Mouse (Mus musculus) fibroblast of lung, adult 2 months (primary cell): ENCODE measurements around the gene Ptprd.

ENCODE experiments used
- DNase-seq: peaks from one replicate; pipeline ENCODE4 v3.0.0-alpha.2; 2011; ENCODE audit warnings: low read depth

The Ptprd gene

DNA sequence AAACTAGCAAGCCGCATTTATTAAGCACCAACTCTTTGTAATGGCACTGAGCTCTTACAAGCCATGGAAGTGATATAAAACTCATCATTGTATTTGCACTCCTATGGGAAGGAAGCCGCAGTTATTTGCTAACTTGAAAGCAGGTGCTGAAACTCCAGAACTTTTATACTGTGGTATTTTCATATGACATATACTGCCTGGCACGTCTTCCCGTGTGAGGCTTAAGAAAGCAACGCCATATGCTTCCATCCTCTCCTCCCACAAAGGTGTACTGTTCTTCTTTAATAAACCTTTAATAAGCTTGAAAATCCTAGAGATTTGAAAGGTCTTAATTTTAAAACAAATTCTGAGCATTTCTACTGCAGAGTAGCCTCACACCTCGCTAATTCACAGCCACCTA, 1595.1 kb downstream of the Ptprd start:
- no peak for DNase-seq

DNA sequence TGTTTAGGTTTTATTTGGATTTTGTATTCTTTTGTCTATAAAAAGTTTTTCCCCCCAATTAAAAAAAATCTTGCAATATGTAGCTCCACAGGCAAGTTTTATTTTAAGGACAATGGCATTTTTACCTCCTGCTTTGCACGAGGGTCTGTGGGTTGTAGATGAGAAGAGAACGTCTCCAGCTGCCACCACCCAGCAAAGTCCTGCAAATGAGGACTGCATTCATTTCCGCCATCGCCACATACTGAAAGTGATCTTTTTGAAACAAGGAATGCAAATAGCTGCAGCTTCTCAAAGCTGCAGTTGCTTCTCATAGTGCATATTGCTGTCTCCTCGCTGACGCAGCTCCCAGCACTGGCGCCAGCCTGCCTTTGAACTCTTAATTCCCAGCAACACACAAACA, 1603.5 kb downstream of the Ptprd start:
- no peak for DNase-seq

DNA sequence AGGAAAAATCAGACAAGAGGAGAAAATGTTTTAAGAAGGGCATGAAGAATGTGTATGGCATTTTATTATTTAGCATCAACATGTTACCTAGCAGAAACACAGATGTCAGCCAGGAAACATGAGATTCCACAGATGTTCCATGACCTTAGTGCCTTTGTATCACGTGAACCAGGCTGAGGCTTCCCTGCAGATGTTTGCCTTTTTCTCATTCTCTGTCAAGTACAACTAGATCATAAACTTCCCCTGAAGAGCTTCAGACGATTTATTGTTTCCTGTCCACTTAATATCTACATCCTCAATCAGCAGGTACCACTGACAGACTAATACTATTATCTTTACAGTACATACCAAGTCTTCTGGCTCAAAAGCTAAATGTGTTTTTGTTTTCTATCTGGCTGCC, 1605.0 kb downstream of the Ptprd start:
- DNase-seq = no peak

DNA sequence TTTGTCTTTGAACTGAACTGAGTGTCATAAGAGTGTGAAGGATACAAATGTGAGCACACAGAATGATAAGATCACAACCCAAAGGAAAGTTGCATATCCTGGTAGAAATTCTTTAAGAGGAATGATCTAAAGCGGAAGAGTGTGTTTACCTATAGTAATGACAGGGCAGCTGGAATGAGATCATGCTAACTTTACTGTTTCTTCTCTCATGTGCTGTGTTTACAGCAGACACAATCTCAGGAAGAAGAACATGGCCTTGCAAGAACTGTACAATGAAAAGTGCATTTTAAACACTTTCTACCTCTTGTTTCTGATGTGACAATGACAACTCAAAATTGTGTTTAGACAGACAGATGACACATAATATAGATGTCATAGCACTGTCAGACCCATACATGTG, 1621.0 kb downstream of the Ptprd start:
- DNase-seq = no peak

DNA sequence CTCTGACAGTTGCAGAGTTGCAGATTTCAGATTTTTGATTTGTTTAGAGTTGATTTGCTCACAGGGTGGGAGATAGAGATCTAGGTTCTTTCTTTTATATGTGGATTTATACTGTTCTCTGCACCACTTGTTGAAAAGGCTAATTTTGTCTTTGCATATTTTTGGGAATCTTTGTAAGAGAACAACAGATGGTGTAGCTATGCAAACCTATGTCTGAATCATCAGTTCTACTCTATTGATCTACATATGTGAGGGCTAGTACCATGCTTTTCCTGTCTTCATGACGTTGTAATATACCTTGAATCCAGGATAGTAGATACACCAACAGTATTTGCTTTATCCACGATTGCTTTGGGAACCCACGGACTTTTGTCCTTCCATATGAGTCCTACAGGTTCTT, 1628.7 kb downstream of the Ptprd start:
- DNase-seq = no peak

DNA sequence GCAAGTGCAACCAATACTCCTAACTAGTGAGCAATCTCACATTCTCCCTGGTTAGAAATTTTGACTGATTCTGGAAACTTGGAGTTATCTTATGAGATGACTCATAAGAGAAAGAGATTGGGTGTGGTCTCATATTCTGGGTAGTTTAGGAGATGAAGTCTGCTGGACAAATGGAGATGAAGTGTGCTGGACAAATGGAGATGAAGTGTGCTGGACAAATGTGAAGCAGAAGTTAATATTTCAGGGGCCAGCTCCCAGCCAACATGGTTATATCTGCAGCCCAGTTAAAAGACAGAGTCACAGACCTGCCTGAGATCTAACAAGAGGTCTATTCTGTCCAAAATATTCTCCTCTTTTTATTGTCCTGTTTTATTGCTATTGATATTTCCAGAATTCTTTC, 1645.8 kb downstream of the Ptprd start:
- DNase-seq = no peak

DNA sequence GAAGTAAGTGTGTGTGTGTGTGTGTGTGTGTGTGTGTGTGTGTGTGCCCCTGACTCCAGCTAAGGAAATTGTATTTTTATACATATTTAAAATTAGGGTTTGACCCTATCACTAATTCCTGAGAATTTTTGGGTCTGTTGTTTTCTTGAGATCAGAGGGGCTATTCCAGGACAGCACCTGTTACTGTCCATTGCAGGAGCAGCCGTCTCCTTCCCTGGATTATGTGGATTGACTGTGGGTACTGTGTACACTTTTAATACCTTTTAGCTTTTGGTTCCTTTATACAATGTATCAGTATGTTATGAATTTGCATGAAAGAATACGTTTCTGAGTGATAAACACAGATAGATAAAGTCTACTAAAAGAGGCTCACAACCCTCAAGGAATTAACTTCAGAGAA, 1670.0 kb downstream of the Ptprd start:
- no peak for DNase-seq

DNA sequence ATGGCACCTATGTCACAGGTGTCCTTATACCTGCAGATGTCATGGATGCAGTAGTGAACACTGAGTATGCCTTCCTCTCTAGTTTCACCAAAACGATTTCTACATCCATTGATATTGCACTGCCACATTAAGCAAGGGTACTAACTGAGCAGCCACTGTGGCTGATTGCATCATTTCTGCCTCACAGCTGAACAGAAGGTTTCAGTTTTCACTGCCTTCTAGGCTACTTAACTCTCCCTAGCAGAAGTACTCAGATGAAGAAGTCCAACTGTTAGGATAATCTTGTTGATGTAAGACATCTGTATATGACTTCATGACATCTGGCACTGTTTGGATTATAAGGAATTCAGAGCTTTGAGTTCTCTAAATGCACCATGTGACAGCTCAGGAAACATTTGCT, 1678.8 kb downstream of the Ptprd start:
- DNase-seq = no peak

DNA sequence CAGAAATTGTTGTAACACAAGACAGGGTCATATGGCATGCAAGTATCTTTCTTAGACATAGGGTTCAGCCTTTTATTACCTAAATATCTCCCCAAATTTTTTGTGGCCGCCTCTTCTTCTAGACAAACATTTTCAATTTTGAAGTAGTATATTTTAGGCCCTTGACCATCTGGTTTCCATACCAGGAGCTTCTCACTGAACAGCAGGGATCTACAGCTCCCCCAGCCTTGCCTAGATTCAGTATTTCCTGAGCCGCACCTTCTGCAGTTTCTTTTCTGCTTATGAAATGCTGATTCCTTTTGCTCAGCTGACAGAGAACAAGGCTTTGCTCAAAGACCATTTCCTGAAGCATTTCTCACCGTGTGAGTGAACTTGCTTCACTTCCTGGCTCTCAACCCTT, 1686.5 kb downstream of the Ptprd start:
- no peak for DNase-seq

DNA sequence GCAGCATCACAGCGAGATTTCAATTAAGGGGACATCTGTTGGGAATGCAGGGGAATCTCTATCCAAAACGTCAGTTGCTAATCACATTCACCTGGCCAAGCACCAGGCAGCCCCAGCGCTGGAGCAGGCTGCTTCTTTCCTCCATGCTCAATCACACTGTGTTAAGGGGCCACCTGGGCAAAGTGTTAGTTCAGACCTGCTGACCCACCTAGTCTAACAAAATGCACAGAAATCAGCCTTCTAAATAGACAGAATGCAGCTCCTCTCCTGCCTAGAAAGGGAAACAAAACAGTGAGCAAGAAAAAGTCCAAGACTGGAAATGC, 1708.5 kb downstream of the Ptprd start:
- no peak for DNase-seq

DNA sequence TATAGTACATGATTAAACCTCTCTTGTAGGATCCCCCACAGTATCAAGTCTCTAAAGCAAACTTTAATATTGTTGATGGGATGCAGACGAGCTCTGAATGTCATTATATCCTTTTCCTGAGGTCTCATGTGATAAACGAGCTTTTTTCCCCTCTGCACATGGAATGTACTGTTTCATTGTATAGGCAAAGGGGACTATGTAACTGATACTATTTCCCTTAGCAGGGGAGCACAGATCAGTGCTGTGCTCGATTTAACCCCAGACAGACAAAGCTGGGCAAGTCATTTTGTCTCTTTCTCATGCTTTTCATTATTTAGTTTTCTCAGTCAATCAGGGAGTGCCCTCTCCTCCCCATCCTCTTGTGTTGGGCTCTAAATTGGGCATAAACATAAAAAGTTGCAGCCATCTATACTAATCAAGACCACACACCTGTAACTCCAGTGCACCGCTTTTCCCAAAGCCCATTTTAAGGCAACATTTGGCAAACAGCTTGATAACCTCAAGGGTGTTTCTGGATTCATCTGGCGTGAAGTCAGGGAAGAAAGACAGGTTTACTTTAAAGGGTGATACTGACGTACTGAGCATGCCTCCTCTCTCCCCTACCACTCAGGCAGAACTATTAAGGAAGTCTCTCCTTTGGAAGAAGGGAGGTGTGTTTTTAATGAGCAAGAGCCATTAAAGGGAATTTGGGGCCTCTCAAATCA, 1709.0 kb downstream of the Ptprd start:
- DNase-seq = no peak

DNA sequence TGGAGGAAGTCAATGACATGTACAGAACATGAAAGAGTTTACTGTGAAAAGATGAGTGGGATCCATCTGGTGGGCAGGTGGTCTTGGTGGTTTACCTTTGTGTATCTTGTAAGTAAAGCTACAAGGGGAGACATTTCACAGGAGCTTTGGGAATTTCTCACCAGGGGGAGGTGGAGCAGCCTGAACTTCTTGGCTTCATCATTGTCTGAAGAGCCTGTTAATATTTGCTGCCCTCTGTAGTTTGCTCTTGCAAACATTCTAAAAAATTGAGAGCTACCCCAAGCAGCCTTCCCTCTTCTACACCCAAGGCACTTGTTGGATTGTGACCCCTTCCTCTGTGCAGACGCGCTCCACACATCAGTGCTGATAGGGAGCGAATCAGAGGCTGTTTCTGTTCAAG, 1725.9 kb downstream of the Ptprd start:
- DNase-seq = no peak

DNA sequence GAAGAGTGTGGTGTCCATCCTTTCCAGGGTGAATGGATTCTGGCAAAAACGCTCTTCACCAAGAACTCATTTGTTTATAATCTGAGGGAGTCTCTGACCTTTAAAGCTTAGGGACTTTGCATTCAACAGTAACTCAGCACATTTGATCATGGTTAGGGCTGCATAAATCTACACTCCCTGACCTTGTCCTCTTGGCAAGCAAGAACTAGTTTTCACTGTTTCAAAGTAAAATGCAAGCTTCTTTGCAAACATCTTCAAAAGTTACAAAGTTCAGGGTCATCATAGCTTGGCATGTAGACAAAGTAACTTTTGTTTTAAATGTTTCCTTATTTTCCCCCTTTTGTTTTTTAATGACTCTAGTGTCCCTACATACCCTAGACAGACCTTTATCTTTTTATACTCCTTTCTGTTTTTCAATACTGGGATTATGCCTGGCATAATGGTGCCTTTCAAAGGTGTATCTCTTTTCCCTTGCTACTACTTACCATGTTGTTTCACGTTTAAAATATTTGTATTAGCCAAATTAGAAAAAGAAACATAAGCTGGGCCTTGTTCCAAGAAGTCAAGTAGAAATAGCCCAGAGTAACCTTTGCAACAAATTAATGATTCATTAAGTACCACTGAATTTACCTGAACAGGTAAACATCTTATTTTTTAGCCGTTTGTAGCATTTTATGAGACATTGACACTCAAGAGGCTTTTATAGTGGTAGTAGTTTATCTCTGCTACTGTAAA, 1743.2 kb downstream of the Ptprd start:
- DNase-seq = no peak

DNA sequence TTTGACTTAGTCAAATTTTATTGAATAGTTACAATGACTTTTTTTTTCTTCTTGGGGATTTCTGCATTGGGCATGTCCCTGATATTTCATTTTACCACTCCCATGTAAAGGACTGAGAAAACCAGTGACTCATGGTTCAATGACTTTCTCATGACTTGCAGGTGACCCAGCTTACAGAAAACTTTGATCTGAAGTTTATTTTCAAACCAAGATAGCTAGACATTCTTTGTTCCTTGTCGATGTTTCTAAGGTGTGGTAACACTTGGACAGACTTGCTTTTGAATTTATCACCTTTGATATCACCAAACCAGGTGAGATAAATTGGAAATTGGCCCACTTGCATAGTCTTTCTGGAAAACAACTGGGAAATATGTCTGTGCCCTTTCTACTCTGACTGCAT, 1747.1 kb downstream of the Ptprd start:
- DNase-seq = no peak

DNA sequence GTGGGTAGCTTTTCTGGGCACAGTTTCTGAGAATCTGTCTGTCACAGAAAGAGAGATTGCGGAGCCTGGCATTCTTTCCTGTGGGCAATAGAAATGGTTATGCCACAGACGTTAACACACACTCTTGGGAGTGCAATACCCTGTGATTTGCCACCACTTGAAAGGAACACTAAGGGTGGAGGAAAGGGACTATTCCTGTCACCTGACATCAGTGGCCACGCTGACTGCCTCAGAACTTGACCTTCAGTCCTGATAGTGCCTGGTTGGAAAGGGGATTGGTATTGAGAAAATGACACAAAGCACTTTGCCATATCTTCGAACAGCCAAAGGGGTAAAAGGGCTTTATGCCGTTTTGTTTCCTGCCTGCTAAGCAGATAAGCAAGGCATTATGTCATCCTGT, 1750.4 kb downstream of the Ptprd start:
- DNase-seq = no peak

DNA sequence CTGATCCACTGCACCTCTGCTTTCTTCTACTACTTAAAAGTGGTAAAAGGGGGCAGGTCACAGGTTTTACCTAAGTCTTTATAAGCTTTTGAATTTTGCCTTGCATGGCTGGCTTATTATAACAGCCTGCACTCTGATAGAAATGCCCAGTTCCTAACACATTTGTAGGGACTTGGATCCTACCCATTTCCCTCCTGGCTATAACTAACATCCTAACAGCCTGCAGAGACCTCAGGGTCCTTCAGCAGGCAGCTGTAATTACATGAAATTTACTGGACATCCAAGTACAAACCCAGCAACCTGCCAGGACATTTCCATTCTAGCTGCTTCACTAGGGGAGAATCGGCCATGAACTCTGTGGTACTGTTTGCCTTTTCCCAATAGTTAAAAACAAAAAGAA, 1751.2 kb downstream of the Ptprd start:
- DNase-seq = no peak

DNA sequence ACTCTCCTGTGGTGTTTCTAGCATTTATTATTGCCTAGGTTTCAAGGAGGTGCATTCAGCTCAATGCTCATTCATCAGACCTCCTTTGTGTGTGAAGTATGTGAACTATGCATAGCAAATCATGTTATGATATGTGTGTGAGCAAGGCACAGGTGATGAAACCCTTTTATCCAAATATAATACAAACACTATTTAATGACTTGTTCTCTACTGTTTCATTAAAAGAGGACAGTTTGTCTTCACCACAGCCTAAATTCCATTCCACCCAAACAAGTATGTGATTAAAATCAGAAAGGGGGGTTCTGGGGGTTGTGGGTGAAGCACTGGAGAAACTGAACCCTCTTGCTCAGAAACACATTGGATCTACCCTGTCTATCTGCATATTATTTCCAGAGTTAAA, 1752.1 kb downstream of the Ptprd start:
- DNase-seq = no peak

DNA sequence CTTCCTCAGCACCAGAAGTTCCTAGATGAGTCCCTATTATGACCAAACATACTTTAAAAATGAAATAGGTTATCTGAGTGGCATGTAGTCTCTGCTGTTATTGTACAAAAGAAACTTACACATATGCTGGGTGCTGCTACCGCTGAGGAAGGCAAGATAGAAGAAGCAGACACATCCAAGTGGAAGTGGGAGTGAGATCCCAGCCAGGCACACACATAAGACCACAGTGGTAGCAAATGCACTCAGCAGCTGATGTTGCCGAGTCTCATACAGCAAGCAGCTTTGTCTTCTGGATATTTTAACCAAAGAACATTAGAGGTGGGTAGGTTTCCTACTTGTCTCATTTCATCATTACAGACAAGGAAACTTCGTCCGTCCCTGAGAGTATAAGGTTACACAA, 1759.5 kb downstream of the Ptprd start:
- no peak for DNase-seq

DNA sequence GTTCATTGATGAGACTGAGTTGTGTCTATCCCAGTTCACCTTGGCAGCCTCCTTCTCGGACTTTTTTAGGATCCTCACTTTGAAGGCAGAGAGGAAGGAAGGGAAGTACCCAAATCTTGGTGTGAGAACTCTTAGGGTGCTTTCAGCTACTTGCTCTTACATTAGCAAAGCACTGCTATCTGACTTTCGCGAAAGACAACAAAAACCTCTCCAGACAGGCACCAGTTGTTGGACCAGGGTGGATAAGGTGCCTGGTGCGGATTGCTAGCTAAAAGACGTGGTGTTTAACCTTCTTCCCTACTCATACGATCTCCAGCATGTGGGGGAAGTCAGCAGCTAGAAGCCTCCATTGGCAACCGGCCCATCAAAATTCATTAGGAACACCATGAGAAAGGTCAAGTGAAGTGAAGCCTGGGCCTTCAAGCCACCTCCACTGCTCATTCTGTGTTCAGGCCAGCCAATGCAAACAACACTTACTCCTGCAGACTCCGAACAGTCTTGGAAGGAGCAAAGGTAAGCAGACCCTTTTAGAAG, 1760.7 kb downstream of the Ptprd start:
- DNase-seq = no peak

DNA sequence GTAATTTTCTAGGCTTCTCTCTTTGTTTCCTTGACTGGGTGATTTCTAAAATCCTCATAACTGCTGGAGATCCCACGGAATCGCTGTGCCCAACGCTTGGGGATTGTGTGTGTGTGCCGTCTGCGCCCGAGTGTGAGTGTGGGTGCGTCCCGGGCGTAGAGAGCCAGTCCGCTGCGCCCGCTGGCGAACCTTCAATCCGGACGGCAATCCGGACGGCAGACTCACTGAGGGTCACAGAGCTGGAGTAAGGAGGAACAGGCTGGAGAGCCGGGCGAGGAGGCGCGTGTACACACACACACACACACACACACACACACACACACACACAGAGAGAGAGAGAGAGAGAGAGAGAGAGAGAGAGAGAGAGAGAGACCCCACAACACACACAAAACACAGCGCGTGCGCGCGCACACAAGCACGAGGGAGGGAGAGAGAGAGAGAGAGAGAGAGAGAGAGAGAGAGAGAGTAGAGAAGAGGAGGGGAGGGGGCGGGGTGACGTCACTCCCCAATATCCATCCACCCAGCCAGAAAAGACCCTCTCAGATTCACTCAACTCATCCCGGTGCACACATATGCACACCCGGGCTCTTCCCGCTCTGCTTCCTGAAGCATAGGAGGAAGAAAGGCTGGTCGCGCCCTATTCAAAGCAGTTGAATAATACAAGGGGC, 1761.3 kb downstream of the Ptprd start:
- no peak for DNase-seq

DNA sequence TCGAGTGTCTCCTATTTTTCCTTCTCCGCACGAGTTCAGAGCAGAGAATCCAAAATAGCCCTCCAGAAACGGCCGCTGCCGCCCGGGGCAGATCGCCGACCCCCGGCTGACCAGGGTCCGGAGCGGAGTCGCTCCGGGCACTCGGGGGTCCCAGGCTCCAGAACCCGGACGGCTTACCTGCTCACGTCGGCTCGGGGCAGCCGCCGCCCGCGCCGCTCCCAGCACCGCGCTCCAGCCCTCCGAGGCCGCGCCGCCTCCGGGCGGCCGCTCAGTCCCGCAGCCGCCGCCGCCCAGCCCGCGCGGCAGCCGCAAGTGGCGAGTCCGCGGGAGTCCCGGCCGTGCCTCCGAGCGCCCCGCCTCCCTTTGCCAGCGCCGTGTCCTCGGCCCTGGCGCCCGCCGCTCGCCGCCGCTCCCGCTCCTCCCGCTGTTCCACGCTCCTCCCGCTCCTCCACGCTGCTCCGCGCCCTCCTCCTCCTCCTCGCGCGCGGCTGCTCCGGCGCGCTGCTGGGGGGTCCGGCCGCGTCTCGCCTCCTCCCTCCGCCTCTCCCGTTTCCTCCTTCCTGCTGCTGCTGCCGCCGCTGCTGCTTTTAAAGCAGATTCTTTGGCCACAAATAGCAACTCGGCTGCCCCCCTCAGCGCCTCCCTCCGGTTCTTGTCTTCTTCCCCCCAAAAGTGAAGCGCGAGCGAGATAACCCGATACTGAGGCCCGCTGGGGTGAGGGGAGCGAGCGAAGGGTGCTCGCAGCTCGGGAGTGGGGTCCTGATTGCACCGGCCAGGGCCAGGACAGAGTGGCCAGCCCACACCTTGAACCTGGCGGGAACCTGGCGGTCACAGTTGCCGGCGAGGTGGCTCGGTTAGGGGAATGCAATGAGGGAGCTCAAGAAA, 1762.1 kb downstream of the Ptprd start:
- no peak for DNase-seq
